Mouse (Mus musculus) liver, adult 2 months (tissue): ENCODE results near the gene Ms4a15.

ENCODE experiments used
- CTCF ChIP-seq: fragments of 200-500 bp; IDR thresholded peaks from 2 replicates; pipeline ENCODE4 v1.5.1; 2011; ENCODE audit warnings: low read depth, low read length, control low read depth
- POLR2A ChIP-seq: fragments of 200-500 bp; IDR thresholded peaks from 2 replicates; pipeline ENCODE4 v1.6.1; 2011; ENCODE audit warnings: low read length, control low read depth; ENCODE audit not compliant: insufficient read depth; ENCODE audit errors: extremely low read depth

GRCm38 (mm10) chr19:10940097-10940800 lies 52.8 kb downstream of the Ms4a15 start:
- TF ChIP-seq CTCF: peak; percentile 94
- no peak for TF ChIP-seq POLR2A
